Mouse (Mus musculus): Measurements from ENCODE around the gene D17H6S53E. TPM values are rescaled to one million over a fixed set of nuclear protein-coding genes. Genes with fewer than 3 reads are reported as not detected.

The D17H6S53E gene
- polyA plus RNA-seq, 1 experiment from 2014 or later, result 6.0 TPM

DNA sequence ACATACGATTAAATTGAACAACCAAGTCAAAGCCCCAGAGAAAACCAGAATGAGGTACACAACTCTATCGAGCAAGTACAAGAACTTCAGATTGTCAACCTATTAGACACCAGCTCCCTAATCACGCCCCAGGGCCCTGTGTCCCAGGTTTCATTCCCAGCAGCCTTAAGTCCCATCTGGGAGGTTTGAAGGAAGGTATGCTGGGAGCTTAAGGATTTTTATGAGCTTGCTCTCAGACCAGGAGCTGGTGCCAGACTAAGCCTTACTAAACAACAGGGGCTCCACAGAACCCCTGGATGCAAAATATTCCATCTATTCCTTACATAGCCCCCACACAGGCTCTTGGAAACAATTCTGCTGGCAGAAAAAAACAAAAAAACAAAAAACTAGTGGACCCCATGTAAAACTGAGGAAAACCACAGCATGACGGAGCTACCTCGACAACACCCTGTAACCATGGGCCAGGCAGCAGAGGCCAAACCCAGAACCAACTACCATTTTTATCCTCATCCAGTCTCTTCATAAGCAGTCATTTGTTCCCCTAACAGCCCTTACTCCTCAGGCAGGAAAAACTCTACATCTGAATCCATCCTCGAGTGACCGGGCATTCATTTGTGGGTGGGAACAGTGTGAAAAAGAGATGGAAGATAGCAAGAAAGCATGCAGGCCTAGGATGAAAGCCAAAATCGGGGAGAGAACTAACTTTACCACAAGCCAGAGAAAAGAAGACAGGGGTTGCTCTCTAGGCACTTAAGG lies 37.3 kb downstream of the D17H6S53E start:
- WGBS, result 11% methylated on average over 8 of the region's 8 CpGs
- no peaks in the 10 kb centered on the region for H3K27me3 ChIP-seq (ENCODE audit: control insufficient read depth, insufficient read depth, low read length)
- H3K9ac ChIP-seq, result peak overlapping the region; percentile 100
- DNase-seq (ENCODE audit: low spot score) (no peak), ATAC-seq (ENCODE audit: low FRiP score) (no peak)
- peak overlapping the region; percentile 100 for H3K4me3 ChIP-seq (replicated peaks; ENCODE audit: low read length)
- H3K4me1 ChIP-seq (replicated peaks; ENCODE audit: control insufficient read depth, insufficient read depth, low read length), result peaks cover 27% of the 10 kb centered on the region
- H3K36me3 ChIP-seq (replicated peaks; ENCODE audit: control insufficient read depth, insufficient read depth), result peaks cover 43% of the 10 kb centered on the region
- H3K4me2 ChIP-seq (replicated peaks), result peak overlapping the region; percentile 98
- H3K9me3 ChIP-seq (ENCODE audit: control insufficient read depth, low read length), result no peaks in the 10 kb centered on the region
- peak overlapping the region; percentile 98 for H3K27ac ChIP-seq

DNA sequence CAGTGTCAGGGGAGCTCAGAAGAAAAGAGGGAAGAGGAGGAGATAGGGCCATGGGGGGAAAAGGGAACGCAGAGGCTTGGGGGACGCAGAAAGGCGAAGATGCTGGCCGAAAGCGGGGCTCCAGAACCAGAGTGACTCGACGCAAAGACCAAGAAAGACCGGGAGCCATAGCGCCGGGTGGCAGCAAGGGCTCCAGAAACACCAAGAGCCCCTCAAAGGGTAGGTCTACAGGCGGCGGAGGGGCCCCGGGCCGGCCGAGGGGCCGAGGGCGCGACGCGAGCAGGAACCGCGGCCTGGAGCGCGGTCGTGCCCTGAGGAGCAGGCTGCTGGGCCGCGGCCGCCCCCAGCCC lies 38.0 kb downstream of the D17H6S53E start:
- no peak for ATAC-seq (ENCODE audit: low FRiP score)
- H3K4me1 ChIP-seq (replicated peaks; ENCODE audit: control insufficient read depth, insufficient read depth, low read length), result peaks cover 27% of the 10 kb centered on the region
- H3K4me2 ChIP-seq (replicated peaks), result peak overlapping the region; percentile 98

DNA sequence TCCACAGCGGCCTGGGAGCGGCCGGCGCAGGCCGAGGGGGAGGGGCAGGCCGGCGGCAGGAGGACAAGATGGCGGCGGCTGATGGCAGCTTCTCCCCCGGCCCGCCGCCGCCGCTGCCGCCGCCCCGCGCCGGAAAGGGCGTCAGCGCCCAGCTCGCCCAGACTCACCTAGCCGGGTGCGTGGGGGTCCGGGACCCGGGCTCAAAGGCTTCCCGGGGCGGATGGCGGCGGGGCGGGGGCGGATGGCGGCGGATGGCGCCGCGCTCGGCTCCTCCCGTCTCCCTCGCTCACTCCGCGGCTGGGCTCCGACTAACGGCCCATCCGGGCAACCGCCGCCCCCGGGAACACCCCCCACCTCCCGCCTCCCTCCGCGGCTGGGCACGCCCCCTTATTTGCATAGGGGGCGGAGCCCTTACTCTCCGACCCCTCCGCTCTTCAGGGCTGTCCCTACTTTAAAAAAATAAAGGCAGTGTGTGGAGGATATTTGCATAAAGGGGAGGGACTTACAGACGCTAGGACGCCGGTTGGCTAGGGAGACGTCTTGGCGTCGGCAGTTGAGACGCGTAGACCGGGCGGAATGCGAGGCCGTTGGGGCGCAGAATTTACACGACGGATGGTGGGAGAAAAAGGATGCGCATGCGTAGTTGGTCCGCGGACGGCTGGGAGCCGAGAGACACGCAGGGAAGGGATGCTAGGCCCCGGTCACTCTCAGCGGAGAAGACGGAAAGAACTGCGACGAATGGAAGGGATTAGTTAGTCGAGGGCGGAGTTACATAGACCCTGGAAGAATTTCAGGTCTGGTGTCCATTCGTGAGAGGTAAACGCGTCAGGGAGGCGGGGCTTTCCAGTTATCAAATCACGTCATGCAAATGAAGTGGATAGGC lies 38.6 kb downstream of the D17H6S53E start, which contains the start of gene Prrc2a:
Prrc2a (minus strand) TSS at position 330 of the 883 bp plus-strand sequence.
- H3K4me2 ChIP-seq (replicated peaks), result peak within 1 kb of the TSS; percentile 98
- H3K4me1 ChIP-seq (replicated peaks; ENCODE audit: control insufficient read depth, insufficient read depth, low read length), result peaks cover 27% of the 10 kb centered on the region
- DNase-seq (ENCODE audit: low spot score) (peak; percentile 99), ATAC-seq (ENCODE audit: low FRiP score) (peak; percentile 94)
- peak within 1 kb of the TSS; percentile 100 for H3K4me3 ChIP-seq (replicated peaks; ENCODE audit: low read length)
- peak within 1 kb of the TSS; percentile 100 for H3K9ac ChIP-seq
- no peaks in the 10 kb centered on the region for H3K27me3 ChIP-seq (ENCODE audit: control insufficient read depth, insufficient read depth, low read length)
- under 1% methylated on average over 55 of the region's 89 CpGs for WGBS
- no peaks in the 10 kb centered on the region for H3K9me3 ChIP-seq (ENCODE audit: control insufficient read depth, low read length)
- peak within 1 kb of the TSS; percentile 98 for H3K27ac ChIP-seq
- peaks cover 30% of the 10 kb centered on the region for H3K36me3 ChIP-seq (replicated peaks; ENCODE audit: control insufficient read depth, insufficient read depth)

More for the DNA sequence above, 38.0 kb downstream of the D17H6S53E start:
- H3K27me3 ChIP-seq (ENCODE audit: control insufficient read depth, insufficient read depth, low read length), result no peaks in the 10 kb centered on the region
- H3K4me3 ChIP-seq (replicated peaks; ENCODE audit: low read length), result peak overlapping the region; percentile 100
- no peak for DNase-seq (ENCODE audit: low spot score)
- peak overlapping the region; percentile 100 for H3K9ac ChIP-seq
- H3K36me3 ChIP-seq (replicated peaks; ENCODE audit: control insufficient read depth, insufficient read depth), result peaks cover 36% of the 10 kb centered on the region
- WGBS, result under 1% methylated on average over 19 of the region's 28 CpGs
- H3K27ac ChIP-seq, result peak overlapping the region; percentile 98
- H3K9me3 ChIP-seq (ENCODE audit: control insufficient read depth, low read length), result no peaks in the 10 kb centered on the region

DNA sequence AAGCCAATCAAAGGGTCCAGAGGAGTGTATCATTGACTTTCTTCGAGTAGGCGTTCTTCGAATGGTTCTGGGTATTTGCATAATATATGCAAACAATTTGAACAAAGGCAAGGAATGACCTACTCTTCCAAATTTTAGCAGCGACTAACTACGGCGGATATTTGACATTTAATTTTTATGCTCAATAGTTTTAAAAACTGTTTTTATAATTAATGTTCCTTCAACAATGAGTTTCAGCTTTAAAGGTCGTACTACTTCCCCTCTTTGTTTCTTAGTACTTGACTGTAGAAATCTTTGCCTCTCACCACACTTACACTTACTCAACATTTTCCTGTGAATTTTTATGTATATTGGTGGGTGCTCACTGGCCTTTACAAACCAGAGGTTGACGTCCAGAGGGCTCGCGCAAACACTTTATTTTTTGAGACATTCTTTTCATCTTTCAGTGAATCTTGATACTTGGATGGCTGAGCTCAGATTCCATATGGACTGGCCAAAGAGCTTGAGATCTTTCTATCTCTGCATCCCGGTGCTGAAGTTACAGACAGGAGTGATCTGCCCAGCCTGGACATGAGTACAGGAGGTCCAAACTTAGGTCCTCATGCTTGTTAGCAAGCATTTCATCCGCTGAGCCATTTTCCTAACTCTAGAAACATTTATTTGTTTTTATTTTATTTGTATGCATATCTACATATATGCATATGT lies 39.4 kb downstream of the D17H6S53E start:
- Histone ChIP-seq H3K4me2 (replicated peaks) (peak overlapping the region; percentile 98), H3K9me3 (ENCODE audit: control insufficient read depth, low read length) (no peaks in the 10 kb centered on the region), H3K9ac (peak overlapping the region; percentile 58), H3K27ac (peak overlapping the region; percentile 98), H3K27me3 (ENCODE audit: control insufficient read depth, insufficient read depth, low read length) (no peaks in the 10 kb centered on the region), H3K36me3 (replicated peaks; ENCODE audit: control insufficient read depth, insufficient read depth) (peaks cover 22% of the 10 kb centered on the region), H3K4me1 (replicated peaks; ENCODE audit: control insufficient read depth, insufficient read depth, low read length) (peaks cover 27% of the 10 kb centered on the region), H3K4me3 (replicated peaks; ENCODE audit: low read length) (peak overlapping the region; percentile 100)
- WGBS, result 21% methylated on average over 12 of the region's 12 CpGs
- DNase-seq (ENCODE audit: low spot score), result no peak
- ATAC-seq (ENCODE audit: low FRiP score), result no peak; the same call in 1 of the 2 replicates

DNA sequence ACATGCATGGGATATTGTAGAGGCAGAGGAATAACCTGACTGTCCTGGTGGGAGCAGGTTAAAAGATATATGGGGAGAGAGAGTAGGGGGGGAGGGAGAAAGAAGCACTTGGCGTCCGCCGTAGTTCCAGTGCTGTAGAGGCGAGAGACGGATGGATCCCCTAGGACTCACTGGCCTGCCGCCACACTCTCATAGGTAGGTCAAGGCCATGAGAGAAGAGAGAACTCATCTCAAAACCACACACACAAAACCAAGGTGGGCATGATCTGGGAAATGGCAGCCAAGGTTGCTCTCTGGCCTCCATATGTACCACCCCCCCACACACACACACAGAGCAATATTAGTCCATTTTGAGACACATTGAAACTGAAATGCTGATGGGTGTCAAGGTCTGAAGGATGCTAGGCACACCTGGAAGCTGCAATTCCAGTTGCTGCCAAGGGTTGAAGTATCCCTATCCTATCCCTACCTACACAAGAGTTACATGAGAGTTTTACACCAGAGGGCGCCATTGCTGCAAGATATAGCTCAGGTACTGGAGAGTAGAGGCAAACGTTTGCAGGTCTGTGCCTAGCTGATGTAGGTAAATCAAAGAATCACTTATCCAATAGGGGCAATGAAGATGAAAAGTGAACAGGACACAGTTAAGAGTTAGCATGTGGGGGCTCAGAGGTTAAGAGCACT lies 40.3 kb downstream of the D17H6S53E start:
- no peak for ATAC-seq (ENCODE audit: low FRiP score)
- Histone ChIP-seq H3K27me3 (ENCODE audit: control insufficient read depth, insufficient read depth, low read length) (no peaks in the 10 kb centered on the region), H3K9ac (peak overlapping the region; percentile 58)

DNA sequence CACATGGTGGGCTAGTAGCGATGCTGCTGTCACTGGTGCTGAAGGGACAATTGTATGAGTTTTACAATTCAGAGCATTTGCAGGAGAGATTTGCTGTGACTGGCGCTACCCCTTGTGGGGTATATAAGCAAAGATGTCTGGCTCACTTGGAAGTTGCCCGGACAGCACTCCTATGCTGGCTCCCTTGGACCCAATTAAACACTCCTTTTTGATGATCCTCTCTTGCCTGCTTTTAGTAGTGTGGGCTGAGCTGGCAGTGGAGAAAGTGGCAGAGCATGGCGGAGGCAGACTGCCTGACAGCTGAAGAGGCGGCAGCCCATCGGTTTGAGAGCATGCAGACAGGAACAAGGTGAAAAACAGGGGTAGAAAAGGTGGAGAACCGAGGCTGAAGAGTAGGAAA lies 41.6 kb downstream of the D17H6S53E start:
- peaks cover 16% of the 10 kb centered on the region for H3K4me1 ChIP-seq (replicated peaks; ENCODE audit: control insufficient read depth, insufficient read depth, low read length)
- H3K9ac ChIP-seq, result no peak overlapping the region
- no peak overlapping the region for H3K27ac ChIP-seq
- H3K4me2 ChIP-seq (replicated peaks), result no peak overlapping the region
- H3K9me3 ChIP-seq (ENCODE audit: control insufficient read depth, low read length), result no peaks in the 10 kb centered on the region
- ATAC-seq (ENCODE audit: low FRiP score) (no peak), DNase-seq (ENCODE audit: low spot score) (no peak)
- 91% methylated on average over 7 of the region's 7 CpGs for WGBS
- H3K4me3 ChIP-seq (replicated peaks; ENCODE audit: low read length), result no peak overlapping the region
- H3K36me3 ChIP-seq (replicated peaks; ENCODE audit: control insufficient read depth, insufficient read depth), result 0 out of 2 replicates have a peak, but pooled peaks cover 2% of the 10 kb centered on the region
- no peaks in the 10 kb centered on the region for H3K27me3 ChIP-seq (ENCODE audit: control insufficient read depth, insufficient read depth, low read length)

More for the DNA sequence above, 40.3 kb downstream of the D17H6S53E start:
- peak overlapping the region; percentile 100 for H3K4me3 ChIP-seq (replicated peaks; ENCODE audit: low read length)
- peak overlapping the region; percentile 98 for H3K4me2 ChIP-seq (replicated peaks)
- peaks cover 13% of the 10 kb centered on the region for H3K36me3 ChIP-seq (replicated peaks; ENCODE audit: control insufficient read depth, insufficient read depth)
- H3K9me3 ChIP-seq (ENCODE audit: control insufficient read depth, low read length), result no peaks in the 10 kb centered on the region
- H3K4me1 ChIP-seq (replicated peaks; ENCODE audit: control insufficient read depth, insufficient read depth, low read length), result peaks cover 27% of the 10 kb centered on the region
- peak; percentile 80 for DNase-seq (ENCODE audit: low spot score)
- WGBS, result 64% methylated on average over 8 of the region's 8 CpGs
- peak overlapping the region; percentile 98 for H3K27ac ChIP-seq

DNA sequence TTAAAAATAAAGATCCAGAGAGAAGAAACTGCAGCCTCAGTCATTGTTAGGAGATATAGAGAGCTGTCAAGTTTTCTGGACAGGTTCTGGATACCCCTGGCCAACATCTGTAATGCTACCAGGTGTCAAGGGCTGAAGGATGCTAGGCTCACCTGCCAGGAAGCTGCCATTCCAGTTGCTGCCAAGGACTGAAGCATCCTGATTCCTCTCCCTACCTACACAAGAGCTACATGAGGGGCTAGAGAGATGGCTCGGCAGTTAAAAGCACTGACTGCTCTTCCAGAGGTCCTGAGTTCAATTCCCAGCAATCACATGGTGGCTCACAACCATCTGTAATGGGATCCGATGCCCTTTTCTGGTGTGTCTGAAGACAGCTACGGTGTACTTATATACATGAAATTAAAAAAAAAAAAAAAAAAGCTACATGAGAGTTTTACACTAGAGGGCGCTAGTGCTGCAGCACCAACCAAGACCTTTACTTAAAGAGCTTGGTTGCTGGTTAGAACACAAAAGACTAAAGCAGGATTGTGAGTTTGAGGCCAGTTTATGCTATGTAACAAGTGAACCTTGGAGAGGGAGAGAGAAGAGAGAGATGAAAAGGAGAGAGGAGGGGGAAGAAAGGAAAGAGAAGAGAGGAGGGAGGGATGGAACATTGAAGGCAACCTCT lies 42.5 kb downstream of the D17H6S53E start:
- peak; percentile 87 for DNase-seq (ENCODE audit: low spot score)
- no peak for ATAC-seq (ENCODE audit: low FRiP score)
- Histone ChIP-seq H3K4me2 (replicated peaks) (no peak overlapping the region), H3K9me3 (ENCODE audit: control insufficient read depth, low read length) (no peaks in the 10 kb centered on the region), H3K27me3 (ENCODE audit: control insufficient read depth, insufficient read depth, low read length) (no peaks in the 10 kb centered on the region), H3K9ac (peak overlapping the region; percentile 31; the same call in 1 of the 2 replicates), H3K4me3 (replicated peaks; ENCODE audit: low read length) (no peak overlapping the region), H3K27ac (no peak overlapping the region), H3K4me1 (replicated peaks; ENCODE audit: control insufficient read depth, insufficient read depth, low read length) (peaks cover 10% of the 10 kb centered on the region), H3K36me3 (replicated peaks; ENCODE audit: control insufficient read depth, insufficient read depth) (no peaks in the 10 kb centered on the region)
- 28% methylated on average over 4 of the region's 4 CpGs for WGBS

DNA sequence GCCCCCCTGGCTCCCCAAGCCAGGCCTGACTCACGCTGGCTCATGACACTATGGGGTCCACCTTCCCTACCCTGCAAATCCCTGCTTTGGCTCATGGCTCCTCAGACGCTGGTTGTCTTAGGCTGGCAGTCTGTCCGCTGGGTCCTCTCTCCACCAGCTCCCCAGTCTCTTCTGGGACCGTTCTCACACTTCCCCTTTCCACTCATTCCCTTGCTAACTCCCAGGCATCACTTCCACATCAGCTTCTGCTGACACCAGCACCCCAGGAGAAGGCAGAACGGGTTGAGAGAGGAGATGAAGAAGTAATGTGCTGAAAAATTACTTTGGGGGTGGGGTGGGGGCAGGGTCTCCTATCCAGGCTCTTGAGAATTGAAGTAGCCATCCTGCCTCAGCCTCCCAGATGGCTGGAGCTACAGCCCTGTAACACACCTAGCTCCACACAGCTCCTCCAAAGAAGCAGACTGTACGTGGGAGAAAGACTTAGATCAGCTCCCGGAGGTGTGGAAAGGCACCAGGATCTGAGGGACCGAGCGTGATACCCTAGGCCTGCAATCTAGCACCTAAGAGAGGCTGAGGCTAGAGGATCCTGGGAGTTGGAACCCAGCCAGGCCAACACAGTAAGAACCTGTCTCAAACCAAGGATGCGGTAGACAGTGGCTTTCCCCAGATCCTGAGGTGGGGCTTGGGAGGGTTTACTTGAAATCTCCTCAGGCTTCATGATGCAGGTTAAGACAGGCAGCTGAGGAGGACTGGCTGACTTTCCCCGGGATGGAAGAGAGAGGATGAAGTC lies 46.5 kb downstream of the D17H6S53E start:
- Histone ChIP-seq H3K4me1 (replicated peaks; ENCODE audit: control insufficient read depth, insufficient read depth, low read length) (no peaks in the 10 kb centered on the region), H3K27ac (no peak overlapping the region), H3K4me2 (replicated peaks) (no peak overlapping the region), H3K9ac (no peak overlapping the region), H3K36me3 (replicated peaks; ENCODE audit: control insufficient read depth, insufficient read depth) (no peaks in the 10 kb centered on the region), H3K27me3 (ENCODE audit: control insufficient read depth, insufficient read depth, low read length) (no peaks in the 10 kb centered on the region), H3K9me3 (ENCODE audit: control insufficient read depth, low read length) (no peaks in the 10 kb centered on the region), H3K4me3 (replicated peaks; ENCODE audit: low read length) (no peak overlapping the region)
- DNase-seq (ENCODE audit: low spot score), result no peak
- no peak for ATAC-seq (ENCODE audit: low FRiP score)
- 73% methylated on average over 11 of the region's 11 CpGs for WGBS

All from hindbrain, embryonic 14.5 days (tissue).